Mouse (Mus musculus) forebrain, embryonic 16.5 days (tissue): ENCODE data around the gene Acan. TPM values are rescaled to one million over a fixed set of nuclear protein-coding genes. Genes with fewer than 3 reads are reported as not detected.

Experiments
- ATAC-seq: fragments of 200-750 bp; cut with Nextera tagmentation; 2 replicates; pipeline ENCODE4 v1.8.0; 2017; ENCODE audit warnings: mild to moderate bottlenecking, moderate library complexity
- H3K27ac ChIP-seq: fragments of 300-500 bp; sonication (generic); 2 replicates; pipeline ENCODE4 v1.5.1; 2014; ENCODE audit warnings: low read length, control low read depth
- H3K27me3 ChIP-seq: fragments of 300-500 bp; sonication (generic); replicated peaks from 2 replicates; pipeline ENCODE4 v1.6.1; 2014; ENCODE audit warnings: low read length; ENCODE audit not compliant: control insufficient read depth, insufficient read depth
- H3K36me3 ChIP-seq: fragments of 300-500 bp; sonication (generic); 2 replicates; pipeline ENCODE4 v1.6.1; 2014; ENCODE audit not compliant: control insufficient read depth, insufficient read depth
- H3K4me1 ChIP-seq: fragments of 300-500 bp; sonication (generic); replicated peaks from 2 replicates; pipeline ENCODE4 v1.6.1; 2014; ENCODE audit warnings: low read length; ENCODE audit not compliant: control insufficient read depth, insufficient read depth
- H3K4me2 ChIP-seq: fragments of 300-500 bp; sonication (generic); 2 replicates; pipeline ENCODE4 v1.6.1; 2014; ENCODE audit warnings: mild to moderate bottlenecking, low read length, control low read depth
- H3K4me3 ChIP-seq: fragments of 300-500 bp; sonication (generic); replicated peaks from 2 replicates; pipeline ENCODE4 v1.5.1; 2014; ENCODE audit warnings: mild to moderate bottlenecking, low read length, control low read depth
- H3K9ac ChIP-seq: fragments of 300-500 bp; sonication (generic); replicated peaks from 2 replicates; pipeline ENCODE4 v1.6.1; 2014; ENCODE audit warnings: low read depth, low read length, control low read depth
- H3K9me3 ChIP-seq: fragments of 300-500 bp; sonication (generic); 2 replicates; pipeline ENCODE4 v1.6.1; 2016; ENCODE audit warnings: low read length; ENCODE audit not compliant: control insufficient read depth
- WGBS: fragments of 180-500 bp; shearing (Covaris S2); extraction: QIAGEN DNeasy Blood & Tissue Kit; methylation state at CpG from one replicate; pipeline ENCODE4 v1.1.7; 2014; 5-methylcytosine and 5-hydroxymethylcytosine counted together
- polyA plus RNA-seq: library from polyadenylated mRNA; unstranded; fragments of >200 nt; fragmentation: Nextera tagmentation; extraction: Ambion mirVana; gene quantifications from 2 replicates; pipeline ENCODE4 v1.2.1, GENCODE M21; 2015

Gene Acan
- polyA plus RNA-seq, 1 experiment from 2014 or later: 0.10 TPM

- peak; percentile 39; the same call in 1 of the 2 replicates for ATAC-seq
- 16% methylated on average over 13 of the region's 13 CpGs for WGBS
- Histone ChIP-seq H3K27ac (no peak overlapping the region), H3K4me2 (peak overlapping the region; percentile 41), H3K9ac (no peak overlapping the region), H3K27me3 (0 out of 2 replicates have a peak, but pooled peaks cover 3% of the 10 kb centered on the region), H3K4me1 (peaks cover 7% of the 10 kb centered on the region; the same call in 1 of the 2 replicates), H3K36me3 (no peaks in the 10 kb centered on the region), H3K9me3 (no peaks in the 10 kb centered on the region), H3K4me3 (peak overlapping the region; percentile 4)
These were observed 77.1 kb downstream of the Acan start for GRCm38 (mm10) chr7:79130385-79130784.

- no peak within 1 kb of the TSS for H3K27ac ChIP-seq
- no peaks in the 10 kb centered on the region for H3K9me3 ChIP-seq
- 0 out of 2 replicates have a peak, but pooled peaks cover 3% of the 10 kb centered on the region for H3K27me3 ChIP-seq
- peak within 1 kb of the TSS; percentile 41 for H3K4me2 ChIP-seq
- H3K36me3 ChIP-seq: no peaks in the 10 kb centered on the region
- H3K9ac ChIP-seq: peak within 1 kb of the TSS; percentile 4
- ATAC-seq: peak; percentile 47
- WGBS: 4% methylated on average over 19 of the region's 19 CpGs
- peak within 1 kb of the TSS; percentile 4 for H3K4me3 ChIP-seq
- H3K4me1 ChIP-seq: peaks cover 7% of the 10 kb centered on the region; the same call in 1 of the 2 replicates
These were observed 77.7 kb downstream of the Acan start, which contains the start of gene Hapln3 for GRCm38 (mm10) chr7:79130843-79131444. Gene Hapln3, minus strand, starts transcription at chr7:79131018.

GRCm38 (mm10) chr7:79133391-79133790 is 80.1 kb downstream of the Acan start:
- no peaks in the 10 kb centered on the region for H3K9me3 ChIP-seq
- no peak overlapping the region for H3K9ac ChIP-seq
- no peaks in the 10 kb centered on the region for H3K36me3 ChIP-seq
- no peak overlapping the region for H3K27ac ChIP-seq
- H3K4me3 ChIP-seq: no peak overlapping the region
- no peak for ATAC-seq
- no peak overlapping the region for H3K4me2 ChIP-seq
- 41% methylated on average over 6 of the region's 6 CpGs for WGBS
- peaks cover 7% of the 10 kb centered on the region; the same call in 1 of the 2 replicates for H3K4me1 ChIP-seq
- H3K27me3 ChIP-seq: 0 out of 2 replicates have a peak, but pooled peaks cover 3% of the 10 kb centered on the region

GRCm38 (mm10) chr7:79139328-79139824 is 86.1 kb downstream of the Acan start:
- no peaks in the 10 kb centered on the region for H3K27me3 ChIP-seq
- H3K36me3 ChIP-seq: no peaks in the 10 kb centered on the region
- H3K4me2 ChIP-seq: no peak overlapping the region
- no peaks in the 10 kb centered on the region for H3K9me3 ChIP-seq
- H3K4me1 ChIP-seq: no peaks in the 10 kb centered on the region
- no peak overlapping the region for H3K4me3 ChIP-seq
- H3K27ac ChIP-seq: no peak overlapping the region
- ATAC-seq: no peak
- H3K9ac ChIP-seq: no peak overlapping the region
- WGBS: 55% methylated on average over 6 of the region's 6 CpGs

GRCm38 (mm10) chr7:79139891-79140591 is 86.8 kb downstream of the Acan start:
- ATAC-seq: no peak
- Histone ChIP-seq H3K9me3 (no peaks in the 10 kb centered on the region), H3K4me1 (no peaks in the 10 kb centered on the region; the same call in 1 of the 2 replicates), H3K36me3 (no peaks in the 10 kb centered on the region), H3K4me2 (no peak overlapping the region), H3K9ac (no peak overlapping the region), H3K27ac (no peak overlapping the region), H3K27me3 (no peaks in the 10 kb centered on the region), H3K4me3 (no peak overlapping the region)
- WGBS: 62% methylated on average over 4 of the region's 4 CpGs

- Histone ChIP-seq H3K9me3 (no peaks in the 10 kb centered on the region), H3K36me3 (no peaks in the 10 kb centered on the region), H3K4me3 (no peak overlapping the region), H3K27ac (no peak overlapping the region), H3K4me2 (no peak overlapping the region), H3K4me1 (no peaks in the 10 kb centered on the region; the same call in 1 of the 2 replicates), H3K27me3 (no peaks in the 10 kb centered on the region), H3K9ac (no peak overlapping the region)
- 29% methylated on average over 8 of the region's 8 CpGs for WGBS
- peak; percentile 40 for ATAC-seq
These were observed 87.6 kb downstream of the Acan start for GRCm38 (mm10) chr7:79140897-79141296.

- WGBS: 48% methylated on average over 12 of the region's 12 CpGs
- ATAC-seq: no peak
- Histone ChIP-seq H3K4me2 (peak overlapping the region; percentile 90), H3K36me3 (no peaks in the 10 kb centered on the region), H3K9me3 (no peaks in the 10 kb centered on the region), H3K9ac (peak overlapping the region; percentile 35), H3K4me3 (peak overlapping the region; percentile 61), H3K27me3 (no peaks in the 10 kb centered on the region), H3K27ac (no peak overlapping the region), H3K4me1 (peaks cover 19% of the 10 kb centered on the region)
These were observed 93.9 kb downstream of the Acan start for GRCm38 (mm10) chr7:79147011-79147837.

GRCm38 (mm10) chr7:79147931-79148653 is 94.8 kb downstream of the Acan start:
- no peaks in the 10 kb centered on the region for H3K36me3 ChIP-seq
- peak overlapping the region; percentile 63 for H3K9ac ChIP-seq
- no peaks in the 10 kb centered on the region for H3K27me3 ChIP-seq
- H3K27ac ChIP-seq: no peak overlapping the region
- peak overlapping the region; percentile 90 for H3K4me2 ChIP-seq
- ATAC-seq: no peak
- H3K9me3 ChIP-seq: no peaks in the 10 kb centered on the region
- 1% methylated on average over 20 of the region's 20 CpGs for WGBS
- peak overlapping the region; percentile 61 for H3K4me3 ChIP-seq
- H3K4me1 ChIP-seq: peaks cover 19% of the 10 kb centered on the region
